Mouse (Mus musculus) embryonic fibroblast, embryonic 13.5 days (primary cell): ENCODE data around the gene Dpt. TPM values are rescaled to one million over a fixed set of nuclear protein-coding genes. Genes with fewer than 3 reads are reported as not detected.
A peak's percentile ranks its signal among the peaks of the same experiment; 100 is the strongest.

Experiments
- H3K27ac ChIP-seq: 2 replicates; pipeline ENCODE4 v1.5.1; 2012; ENCODE audit warnings: low read length, control low read depth, inconsistent platforms; ENCODE audit not compliant: insufficient read depth
- H3K4me1 ChIP-seq: 2 replicates; pipeline ENCODE4 v1.6.1; 2011; ENCODE audit warnings: low read length; ENCODE audit not compliant: control insufficient read depth, insufficient read depth
- H3K4me3 ChIP-seq: 2 replicates; pipeline ENCODE4 v1.5.1; 2011; ENCODE audit warnings: mild to moderate bottlenecking, control low read depth, low read length; ENCODE audit not compliant: insufficient read depth
- CTCF ChIP-seq: IDR thresholded peaks from 2 replicates; pipeline ENCODE4 v1.5.1; 2011; ENCODE audit warnings: mild to moderate bottlenecking, control low read depth, low read length, moderate library complexity, borderline replicate concordance; ENCODE audit not compliant: insufficient read depth
- POLR2A ChIP-seq: IDR thresholded peaks from 2 replicates; pipeline ENCODE4 v1.6.1; 2011; ENCODE audit warnings: low read depth, mild to moderate bottlenecking, control low read depth, low read length, moderate library complexity
- polyA plus RNA-seq: library from polyadenylated mRNA; stranded (reverse); fragments of >200 nt; gene quantifications from 2 replicates; pipeline ENCODE4 v1.2.4, GENCODE M21; 2011; ENCODE audit warnings: low read depth; ENCODE audit not compliant: missing spikeins, insufficient read length

The Dpt gene
- polyA plus RNA-seq, 1 experiment, result 45.9 TPM

DNA sequence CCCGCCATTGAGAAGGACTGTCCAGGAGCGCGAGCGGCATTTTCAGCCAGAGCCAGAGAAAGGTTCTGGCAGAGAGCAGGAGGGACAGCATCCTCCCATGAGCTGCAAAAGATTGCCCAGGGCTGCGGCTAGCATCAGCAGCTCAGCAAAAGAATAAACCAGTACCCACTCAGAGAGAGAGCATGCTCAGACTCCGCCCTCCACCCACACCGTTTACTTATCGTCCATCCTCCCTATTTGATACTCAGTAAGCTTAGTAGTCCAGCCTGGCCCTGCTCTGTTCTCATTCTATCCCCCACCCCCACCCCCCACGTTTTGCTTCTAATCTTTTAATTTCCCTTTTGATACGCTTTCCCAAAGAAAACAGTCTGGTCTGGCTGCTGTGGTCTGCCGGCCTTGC, 63.5 kb downstream of the Dpt start:
- Histone ChIP-seq H3K27ac (no peak overlapping the region), H3K4me3 (no peak overlapping the region), H3K4me1 (peaks cover 3% of the 10 kb centered on the region; the same call in 1 of the 2 replicates)
- no peak for TF ChIP-seq CTCF
- no peak for TF ChIP-seq POLR2A

DNA sequence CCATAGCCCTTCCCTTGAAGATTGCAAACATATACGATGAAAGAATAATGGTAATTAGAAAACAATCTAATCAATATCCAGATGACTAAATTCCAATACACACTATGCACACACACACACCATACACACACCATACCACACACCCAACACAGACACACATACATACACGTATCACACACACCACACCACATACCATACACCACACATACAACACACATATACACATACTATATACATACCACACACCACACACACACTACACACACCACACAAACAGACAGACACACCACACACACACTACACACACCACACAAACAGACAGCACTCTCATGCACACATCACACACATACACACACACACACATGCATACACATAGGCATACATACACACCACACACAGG, 64.3 kb downstream of the Dpt start:
- no peak for TF ChIP-seq POLR2A
- no peak for TF ChIP-seq CTCF
- H3K4me1 ChIP-seq, result peaks cover 4% of the 10 kb centered on the region; the same call in 1 of the 2 replicates
- no peak overlapping the region for H3K4me3 ChIP-seq
- no peak overlapping the region for H3K27ac ChIP-seq

DNA sequence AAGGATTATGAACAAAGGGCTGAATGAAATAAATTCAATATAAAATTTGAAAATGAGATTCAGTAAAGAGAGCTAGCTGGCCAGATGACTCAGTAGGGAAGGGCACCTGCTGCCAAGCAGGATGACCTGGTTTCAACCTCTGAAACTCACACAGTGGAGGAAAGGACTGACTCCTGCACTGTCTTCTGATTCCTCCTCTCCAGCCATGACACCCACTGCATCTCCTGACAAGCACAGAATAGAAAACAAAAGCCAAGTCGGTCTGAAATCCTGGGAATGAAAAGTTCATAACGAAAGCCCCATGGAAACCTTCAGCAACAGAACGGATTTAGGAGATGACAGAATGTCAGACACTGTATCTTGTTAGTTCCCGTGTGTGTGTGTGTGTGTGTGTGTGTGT, 65.1 kb downstream of the Dpt start:
- no peak overlapping the region for H3K4me3 ChIP-seq
- no peak overlapping the region for H3K27ac ChIP-seq
- H3K4me1 ChIP-seq, result peaks cover 4% of the 10 kb centered on the region; the same call in 1 of the 2 replicates
- no peak for TF ChIP-seq CTCF
- TF ChIP-seq POLR2A, result no peak

DNA sequence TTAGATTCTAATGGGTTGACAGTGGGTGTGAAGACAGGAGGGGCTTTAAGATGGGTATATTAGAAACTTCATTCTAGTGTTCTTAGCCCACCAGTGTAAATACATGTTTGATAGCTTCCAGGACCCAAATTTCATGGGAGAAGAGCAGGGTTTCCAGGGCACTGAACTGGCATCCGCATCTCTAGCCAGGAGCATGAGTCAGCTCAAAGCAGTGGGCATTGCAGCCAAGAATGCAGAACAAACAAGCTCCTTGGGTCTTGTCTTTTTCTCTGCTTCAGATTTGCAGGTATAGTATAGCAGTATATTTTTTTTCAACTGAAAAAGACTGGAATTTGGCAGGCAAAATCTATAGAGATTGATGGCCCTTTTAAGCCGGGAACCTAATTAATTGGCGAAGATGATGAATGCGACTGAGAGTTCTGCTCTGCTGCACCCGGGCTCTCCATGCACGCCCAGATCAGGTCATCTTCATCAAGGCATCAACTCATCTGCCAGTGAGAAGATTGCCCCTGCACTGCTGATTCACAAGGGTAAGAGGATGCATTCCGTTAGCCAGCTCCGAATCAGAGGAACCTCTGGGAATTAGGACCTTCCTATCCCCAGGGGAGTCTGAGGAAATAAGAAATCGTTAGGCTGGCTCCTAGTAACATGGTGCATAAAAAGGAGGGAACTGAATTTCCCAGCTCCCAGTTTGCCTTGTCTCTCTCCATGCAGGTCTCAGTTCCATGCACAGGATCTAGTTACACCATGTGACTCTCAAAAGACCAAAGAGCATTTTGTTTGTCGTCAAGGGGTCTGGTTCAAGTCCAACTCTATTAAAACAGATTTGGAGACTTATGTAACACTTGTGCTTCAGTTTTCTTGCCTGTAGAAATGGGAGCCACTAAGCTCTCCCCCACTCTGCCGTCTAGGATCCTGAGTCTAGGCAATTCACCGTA, 66.8 kb downstream of the Dpt start:
- TF ChIP-seq POLR2A, result no peak
- TF ChIP-seq CTCF, result no peak
- Histone ChIP-seq H3K27ac (no peak overlapping the region), H3K4me3 (no peak overlapping the region), H3K4me1 (peaks cover 4% of the 10 kb centered on the region; the same call in 1 of the 2 replicates)

DNA sequence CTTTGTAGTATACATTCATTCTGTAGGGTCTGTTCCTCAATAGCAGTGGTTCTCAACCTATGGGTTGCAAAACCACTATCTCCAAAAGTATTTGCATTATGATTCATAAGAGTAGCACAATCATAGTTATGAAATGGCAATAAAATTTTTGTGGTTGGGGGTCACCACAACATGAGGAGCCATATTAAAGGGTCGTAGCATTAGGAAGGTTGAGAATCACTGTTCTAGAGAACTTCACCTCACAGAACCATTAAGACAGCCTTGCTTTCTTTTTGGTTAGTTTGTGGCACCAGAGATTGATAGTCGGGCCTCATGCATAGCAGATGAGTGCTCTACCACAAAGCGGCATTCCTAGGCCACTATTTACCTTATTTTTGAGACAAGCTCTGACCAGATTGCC, 68.2 kb downstream of the Dpt start:
- Histone ChIP-seq H3K27ac (no peak overlapping the region), H3K4me3 (no peak overlapping the region), H3K4me1 (peaks cover 4% of the 10 kb centered on the region; the same call in 1 of the 2 replicates)
- TF ChIP-seq POLR2A (no peak), CTCF (no peak)

DNA sequence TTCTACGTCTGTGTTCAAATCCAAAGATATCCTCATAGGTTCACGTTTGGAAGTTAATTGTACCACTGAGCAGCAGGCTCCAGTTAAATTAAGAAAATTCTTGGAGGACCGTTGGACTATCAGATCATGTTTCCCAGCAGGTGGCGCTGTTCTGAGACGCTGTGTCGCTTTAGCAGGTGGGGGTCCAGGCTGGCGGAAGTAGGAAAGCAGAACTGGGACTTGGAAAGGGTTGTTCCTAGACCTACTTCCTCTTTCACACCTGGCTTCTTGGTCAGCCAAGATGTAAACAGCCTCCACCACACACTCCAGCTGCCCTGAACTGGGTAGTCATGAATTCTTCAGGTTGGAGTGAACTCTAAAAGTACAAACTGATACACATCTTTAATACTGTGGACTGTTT, 74.2 kb downstream of the Dpt start:
- Histone ChIP-seq H3K4me3 (no peak overlapping the region), H3K4me1 (no peaks in the 10 kb centered on the region), H3K27ac (no peak overlapping the region)
- TF ChIP-seq POLR2A, result no peak
- TF ChIP-seq CTCF, result 0 out of 2 replicates have a peak, but pooled peaks have one; percentile 9

Other genes with a start within 250 kb of the Dpt start
- gene Xcl1, start 138.9 kb downstream of the Dpt start, polyA plus RNA-seq, result not detected in 2 replicates